Mouse (Mus musculus): ENCODE measurements around the gene Hs2st1. TPM values are rescaled to one million over a fixed set of nuclear protein-coding genes. Genes with fewer than 3 reads are reported as not detected.

Gene Hs2st1
- total RNA-seq, 2 experiments from 2014 or later, result 9.8 to 10.3 TPM

DNA sequence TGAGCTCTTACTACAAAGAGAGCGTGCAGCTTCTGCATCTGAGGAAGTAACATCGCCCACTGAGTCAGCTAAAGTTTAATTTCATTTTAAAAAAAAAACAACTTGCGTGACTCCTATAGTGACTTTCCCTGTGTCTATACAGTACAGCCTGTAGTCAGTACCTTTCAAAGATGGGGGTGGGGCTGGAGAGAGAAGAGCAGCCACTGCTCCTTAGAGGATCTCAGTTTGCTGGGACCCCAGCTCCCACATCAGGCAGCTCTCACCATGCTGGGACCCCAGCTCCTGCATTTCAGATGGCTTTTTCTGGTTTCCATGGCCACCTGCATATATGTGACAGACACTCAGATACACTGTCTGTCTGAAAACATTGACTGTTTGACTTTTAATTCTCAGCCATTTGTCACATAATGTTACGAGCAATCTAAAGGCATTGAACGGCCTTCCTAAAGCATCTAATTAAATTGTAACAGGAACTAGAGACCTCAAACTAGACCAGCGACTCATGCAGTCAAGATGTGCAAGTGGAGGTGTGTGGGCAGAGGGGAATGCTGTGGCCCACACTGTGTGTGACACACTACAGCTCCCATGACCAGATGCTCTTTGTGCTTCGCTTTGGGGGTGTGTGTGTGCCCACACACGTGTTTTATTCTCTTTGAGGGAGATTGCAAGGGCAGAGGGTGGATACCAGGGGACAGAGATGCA, 19.4 kb upstream of the Hs2st1 start:
- intact Hi-C loops (cut with DNase I), result no loop called here
- no peak for DNase-seq (ENCODE audit: low spot score)

DNA sequence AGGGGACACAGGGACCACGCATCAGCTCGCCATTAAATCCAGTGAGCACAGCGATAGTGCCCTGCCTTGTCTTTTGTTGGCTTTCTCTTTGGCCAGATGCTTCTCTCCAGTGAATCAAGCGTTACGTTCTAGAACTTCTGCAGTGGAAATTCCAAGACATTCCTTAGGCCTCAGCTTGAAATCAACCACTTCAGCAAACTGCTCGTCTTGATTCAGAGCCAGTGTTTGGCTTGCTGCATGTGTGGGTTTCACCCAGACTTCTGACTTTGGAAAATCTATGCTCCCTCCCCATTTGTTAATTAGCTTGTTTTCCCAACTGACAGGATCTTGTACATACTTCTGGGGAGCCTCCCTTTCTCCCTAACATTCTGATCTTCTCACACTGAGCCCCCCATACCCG, 16.8 kb upstream of the Hs2st1 start:
- intact Hi-C loops (cut with DNase I), result no loop called here
- no peak for DNase-seq (ENCODE audit: low spot score)

DNA sequence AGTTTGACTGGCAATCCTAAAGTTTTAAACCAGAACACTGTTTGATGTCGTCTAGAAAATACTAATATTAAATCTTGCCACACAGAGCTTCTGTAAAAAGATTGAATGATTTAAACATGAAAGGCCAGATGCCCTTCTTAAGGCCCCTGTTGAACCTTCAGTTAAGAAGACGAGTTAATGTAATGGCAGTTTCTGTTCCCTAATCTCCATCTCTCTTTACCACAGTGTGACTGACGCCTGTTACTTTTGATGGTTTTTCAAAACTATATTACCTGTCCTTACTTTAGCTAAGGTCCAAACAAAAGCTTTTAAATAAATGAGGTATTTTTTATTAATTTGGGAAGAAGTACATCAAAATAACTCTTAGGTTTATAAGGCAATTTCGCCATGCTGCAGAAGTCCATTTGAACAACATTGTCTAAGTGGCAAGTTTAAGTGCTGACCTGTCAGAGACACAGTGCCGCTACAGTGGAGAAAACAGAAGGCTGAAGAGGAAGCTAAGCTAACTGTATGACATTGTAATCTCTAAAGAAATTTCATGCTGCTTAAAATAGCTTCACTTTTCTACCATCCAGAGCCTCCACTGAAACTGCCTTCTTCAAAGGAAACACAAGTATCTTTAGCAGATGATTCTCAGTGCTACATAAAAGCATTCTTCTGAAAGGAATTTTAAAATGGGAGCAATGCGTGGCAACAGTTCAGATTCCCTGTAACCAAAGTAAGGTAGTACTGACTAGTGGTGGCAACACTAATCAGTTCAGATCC, 15.0 kb upstream of the Hs2st1 start:
- DNase-seq (ENCODE audit: low spot score), result no peak
- intact Hi-C loops (cut with DNase I), result no loop called here

DNA sequence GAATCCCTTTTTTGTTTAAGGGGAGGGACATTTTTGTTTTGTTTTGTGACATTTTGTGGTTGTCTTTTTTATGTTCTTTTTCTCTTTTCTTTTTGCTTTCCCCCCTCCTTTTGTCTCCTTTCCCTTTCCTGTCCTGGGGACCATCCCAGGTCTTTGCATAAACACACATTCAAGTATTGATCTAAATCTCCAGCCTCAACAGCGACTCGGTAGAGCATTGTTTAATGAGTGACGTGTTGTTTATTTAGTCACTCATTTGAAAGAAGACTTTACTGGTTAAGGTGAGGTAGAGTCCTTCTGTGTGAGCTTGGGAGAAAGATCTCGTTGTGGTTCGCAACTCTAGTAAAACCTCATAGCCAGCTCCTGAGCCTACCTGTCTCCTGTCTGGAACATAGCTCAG, 13.8 kb upstream of the Hs2st1 start:
- intact Hi-C loops (cut with DNase I), result no loop called here
- DNase-seq (ENCODE audit: low spot score), result no peak

DNA sequence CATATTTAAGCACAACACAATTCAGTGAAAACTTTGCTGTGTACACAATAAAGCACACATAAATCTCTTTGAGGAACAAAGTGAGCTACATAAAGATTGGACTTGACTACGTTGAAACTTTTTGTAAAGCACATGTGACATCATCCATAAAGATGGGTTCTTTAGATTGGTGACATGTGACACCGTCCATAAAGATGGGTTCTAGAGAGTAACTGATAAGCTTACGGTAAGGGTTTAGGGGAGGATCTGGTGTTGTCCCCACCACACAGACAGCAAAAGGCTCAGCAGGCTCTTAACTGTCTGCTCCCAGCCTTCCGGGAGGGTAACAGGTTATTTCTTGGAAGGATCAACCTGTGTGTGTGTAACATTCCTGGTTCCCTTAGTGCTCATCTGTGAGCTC, 12.3 kb upstream of the Hs2st1 start:
- intact Hi-C loops (cut with DNase I), result no loop called here
- DNase-seq (ENCODE audit: low spot score), result no peak

DNA sequence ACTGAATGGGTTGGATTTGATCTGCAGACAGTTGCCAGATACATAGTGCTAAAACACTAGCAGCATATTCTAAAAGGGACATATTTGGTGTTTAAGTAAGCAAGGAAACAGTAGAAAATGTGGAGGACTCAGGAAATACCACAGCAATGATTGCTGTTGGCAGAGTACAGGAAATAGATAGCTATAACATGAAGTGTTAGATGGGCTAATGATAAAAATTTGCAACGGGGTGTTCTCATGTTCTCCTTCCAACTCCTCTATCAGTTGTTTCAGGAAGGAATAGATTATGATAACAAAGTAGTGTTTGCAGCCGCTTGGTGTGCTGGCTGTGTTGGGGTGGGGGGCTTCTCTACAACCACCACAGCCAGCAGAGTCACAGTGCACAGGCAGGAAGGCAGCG, 11.9 kb upstream of the Hs2st1 start:
- intact Hi-C loops (cut with DNase I), result no loop called here
- no peak for DNase-seq (ENCODE audit: low spot score)

DNA sequence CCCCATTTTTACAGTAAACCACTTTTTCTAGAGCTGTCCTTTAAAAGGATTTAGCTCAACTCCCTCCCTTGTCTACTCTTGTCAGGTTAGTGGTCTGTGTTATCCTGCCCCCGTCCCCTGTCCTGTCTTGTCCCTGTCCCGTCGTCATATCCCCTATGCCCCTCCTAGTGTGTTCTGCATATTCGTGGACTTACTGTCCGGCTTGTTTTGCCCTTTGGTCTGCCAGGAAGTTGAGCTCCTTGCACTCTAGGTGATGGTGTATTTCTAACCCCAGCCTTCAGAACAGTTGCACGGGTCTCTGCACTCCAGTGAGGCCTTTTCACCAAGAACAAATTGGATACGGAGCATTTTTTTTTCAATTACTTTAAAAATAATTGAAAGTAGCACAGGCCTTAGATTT, 10.3 kb upstream of the Hs2st1 start:
- no peak for DNase-seq (ENCODE audit: low spot score)
- intact Hi-C loops (cut with DNase I), result no loop called here

DNA sequence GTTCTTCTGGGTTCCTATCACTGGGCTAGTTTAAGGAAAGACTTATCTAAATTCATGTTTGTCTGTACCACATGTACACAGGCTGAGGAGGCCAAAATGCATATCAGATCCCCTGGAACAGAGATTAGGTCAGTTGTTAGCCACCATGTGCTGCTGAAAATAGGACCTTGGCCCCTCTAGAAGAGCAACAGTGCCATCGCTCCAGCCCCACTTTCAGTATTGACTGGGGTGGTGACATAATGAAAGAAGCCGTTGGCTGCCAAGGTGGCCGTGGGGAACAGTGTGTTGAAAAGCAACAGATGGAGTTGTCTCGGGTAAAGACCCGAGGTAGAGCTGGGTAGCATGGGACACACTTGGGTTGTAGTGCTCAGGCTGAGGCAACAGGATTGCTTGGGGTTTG, 9.8 kb upstream of the Hs2st1 start:
- DNase-seq (ENCODE audit: low spot score), result no peak
- intact Hi-C loops (cut with DNase I), result no loop called here

DNA sequence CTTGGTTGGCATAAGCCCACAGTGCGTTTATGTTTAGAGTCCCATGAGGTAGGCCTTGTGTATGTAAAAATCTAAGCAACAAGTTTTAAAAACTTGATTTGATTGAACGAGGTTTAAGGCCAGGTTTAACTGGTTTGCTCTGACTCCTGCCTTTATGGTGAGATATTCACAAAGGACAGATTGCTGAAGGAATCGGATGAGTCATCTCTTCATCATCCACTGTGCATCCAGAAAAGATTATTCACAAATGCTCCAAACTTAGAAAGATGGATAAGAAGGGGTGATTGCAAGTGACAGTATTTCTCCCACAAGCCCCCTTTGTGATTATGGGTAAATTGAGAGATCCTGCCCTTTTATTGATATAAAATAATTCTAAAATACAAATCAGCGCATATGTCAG, 8.9 kb upstream of the Hs2st1 start:
- intact Hi-C loops (cut with DNase I), result no loop called here

DNA sequence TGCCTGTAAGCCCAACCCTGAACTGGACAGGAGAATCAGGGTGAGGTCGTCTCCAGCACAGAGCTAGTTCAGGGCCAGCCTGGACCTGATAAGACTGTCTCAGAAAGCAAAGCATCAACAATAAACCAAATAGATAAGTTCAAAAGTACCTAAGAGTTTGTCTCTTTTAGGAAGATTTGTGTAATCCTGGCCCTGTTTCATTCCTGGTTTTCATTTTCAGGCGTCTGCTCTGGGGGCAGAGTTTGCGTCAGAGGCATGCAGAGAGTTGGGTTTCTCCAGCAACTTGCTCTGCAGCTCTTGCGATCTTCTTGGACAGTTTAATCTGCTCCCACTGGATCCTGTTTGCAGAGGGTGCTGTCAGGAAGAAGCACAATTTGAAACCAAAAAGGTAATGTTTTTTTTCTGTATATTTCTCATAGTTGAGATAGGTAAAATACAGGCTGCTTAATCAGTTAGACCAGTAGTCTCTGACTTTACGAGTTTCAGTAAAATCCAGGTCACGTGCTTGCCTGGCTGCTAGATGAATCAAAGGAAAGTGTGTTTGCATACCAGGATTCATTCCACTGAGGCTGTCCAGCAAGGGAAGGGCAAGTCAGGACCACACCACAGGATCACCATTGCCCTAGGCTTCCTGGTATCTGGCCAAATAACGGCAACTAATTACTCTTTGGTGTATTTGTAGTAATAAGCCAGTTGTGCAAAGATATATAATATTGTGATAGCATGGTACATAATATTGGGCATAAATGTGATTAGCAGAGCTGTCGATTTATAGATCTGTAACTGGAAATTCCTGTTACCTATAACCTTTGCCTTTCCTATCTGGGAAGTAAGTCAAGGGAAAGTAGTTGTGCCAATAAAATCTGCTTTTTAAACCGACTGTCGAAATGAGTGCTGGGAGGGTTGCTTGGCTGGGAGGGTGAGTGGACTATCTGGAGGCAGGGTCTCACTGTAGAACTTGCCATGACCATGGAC, 7.7 kb upstream of the Hs2st1 start:
- DNase-seq (ENCODE audit: low spot score), result no peak
- intact Hi-C loops (cut with DNase I), result no loop called here

More for the DNA sequence above, 8.9 kb upstream of the Hs2st1 start:
- no peak for DNase-seq (ENCODE audit: low spot score)

DNA sequence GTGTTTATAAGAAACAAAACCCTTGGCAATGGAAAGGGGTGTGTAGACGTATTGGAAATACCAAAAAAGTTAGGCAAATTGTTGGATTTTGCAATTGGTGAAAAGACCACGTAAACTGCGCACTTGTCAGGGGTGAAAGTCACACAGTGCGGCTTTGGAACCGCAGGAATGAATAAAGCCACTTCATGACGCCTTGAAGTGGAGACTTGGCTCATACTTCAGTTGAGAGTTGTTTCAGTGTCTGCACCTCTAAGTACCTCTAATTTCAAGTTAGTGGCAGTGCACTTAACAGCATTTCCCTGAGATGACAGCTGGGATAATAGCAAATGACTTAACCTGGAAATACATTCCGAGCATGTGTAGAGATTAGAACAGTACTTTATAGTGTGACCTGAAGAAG, 4.3 kb upstream of the Hs2st1 start:
- DNase-seq (ENCODE audit: low spot score), result no peak
- intact Hi-C loops (cut with DNase I), result loop anchor here (5.0 kb wide), 1 partner anchor 43 kb away; no protein-coding TSS in a partner anchor

DNA sequence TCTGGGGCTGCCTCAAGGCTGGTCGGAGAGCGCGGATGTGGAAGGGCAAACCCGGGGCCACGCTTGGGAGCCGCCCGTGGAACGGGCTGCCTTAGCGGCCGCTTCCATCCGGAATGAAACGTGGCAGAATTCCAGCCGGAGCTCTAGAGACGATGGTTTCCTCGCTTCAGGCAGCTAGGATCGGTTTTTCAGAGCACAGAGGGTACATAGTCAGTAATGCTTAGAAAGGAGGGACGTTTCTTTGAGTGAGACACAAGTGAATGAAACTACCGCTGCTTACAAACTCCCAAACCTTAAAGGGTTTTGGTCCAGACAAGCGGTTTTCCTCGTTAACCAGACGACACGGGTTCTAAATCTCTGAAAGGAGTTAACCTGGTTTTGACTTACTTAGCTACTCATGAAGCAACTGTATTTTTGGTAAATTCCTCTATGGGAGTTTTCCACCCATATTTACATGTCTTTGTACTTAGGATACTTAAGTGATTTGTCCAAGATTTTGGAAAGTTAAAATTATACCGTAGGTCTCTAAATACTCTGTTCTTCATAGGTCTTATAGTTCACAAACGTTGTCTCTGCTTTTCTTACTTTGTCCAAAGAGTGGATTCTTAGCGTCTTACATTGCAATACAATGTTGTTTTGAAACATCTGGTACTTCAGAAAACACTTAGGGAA, 971 bp upstream of the Hs2st1 start:
- intact Hi-C loops (cut with DNase I), result loop anchor here (2.0 to 5.0 kb wide), 2 partner anchors 46 to 150 kb away; partner anchors contain the start of gene Sh3glb1
- DNase-seq (ENCODE audit: low spot score), result no peak

DNA sequence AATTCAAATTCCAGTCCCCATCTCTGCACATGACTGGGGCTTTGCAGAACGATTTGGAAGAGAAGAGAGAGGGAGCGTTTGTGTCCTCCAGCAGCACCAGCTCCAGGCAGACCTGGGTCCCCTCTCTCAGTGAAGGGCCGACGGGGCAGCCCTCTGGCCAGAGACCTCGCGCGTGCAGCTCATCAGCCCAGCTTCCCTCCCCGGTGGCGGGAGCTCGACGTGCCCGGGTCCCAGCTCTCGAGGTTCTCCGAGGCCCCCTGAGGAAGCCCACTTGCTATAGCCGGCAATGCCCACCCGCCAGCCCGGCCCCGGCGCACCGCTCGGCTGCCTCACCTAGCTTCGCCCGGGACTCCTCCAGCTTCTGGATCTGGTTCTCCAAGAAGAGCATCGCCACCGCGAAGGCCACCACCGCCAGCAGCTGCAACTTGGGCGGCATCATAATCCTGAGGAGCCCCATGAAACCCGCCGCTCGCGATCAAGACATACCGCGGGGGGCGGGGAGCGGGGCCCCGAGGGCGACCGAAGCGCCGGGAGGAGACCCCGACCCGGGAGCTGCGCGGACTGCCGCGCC, 495 bp downstream of the Hs2st1 start:
- intact Hi-C loops (cut with DNase I), result loop anchor here (5.0 kb wide), 3 partner anchors 37 to 123 kb away; no protein-coding TSS in a partner anchor
- peak; percentile 9 for DNase-seq (ENCODE audit: low spot score)

DNA sequence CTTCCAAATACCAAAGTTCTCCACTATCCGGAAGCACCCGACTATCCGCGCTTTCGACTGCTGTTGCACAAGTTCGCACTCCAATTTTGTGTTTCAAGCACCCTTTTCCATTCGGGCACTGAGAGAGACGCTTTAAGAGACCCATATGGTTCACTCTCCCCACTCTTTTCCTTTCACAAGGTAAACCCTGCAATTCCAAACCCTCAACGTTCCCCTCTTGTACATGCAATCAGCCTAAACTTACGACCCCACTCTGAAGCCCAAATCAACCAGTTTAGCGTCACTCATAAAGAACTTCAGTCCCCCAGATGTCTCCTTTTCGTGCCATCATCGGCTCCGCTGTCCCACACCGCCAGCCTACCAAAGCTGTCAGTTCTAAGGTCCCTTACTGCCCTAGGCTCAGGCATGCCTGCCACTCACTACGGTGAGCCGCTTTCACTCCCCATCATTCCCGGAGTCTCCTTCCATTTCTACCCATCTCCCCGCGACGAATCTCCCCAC, 1.1 kb downstream of the Hs2st1 start:
- DNase-seq (ENCODE audit: low spot score), result no peak
- intact Hi-C loops (cut with DNase I), result loop anchor here (5.0 kb wide), 3 partner anchors 37 to 123 kb away; no protein-coding TSS in a partner anchor

DNA sequence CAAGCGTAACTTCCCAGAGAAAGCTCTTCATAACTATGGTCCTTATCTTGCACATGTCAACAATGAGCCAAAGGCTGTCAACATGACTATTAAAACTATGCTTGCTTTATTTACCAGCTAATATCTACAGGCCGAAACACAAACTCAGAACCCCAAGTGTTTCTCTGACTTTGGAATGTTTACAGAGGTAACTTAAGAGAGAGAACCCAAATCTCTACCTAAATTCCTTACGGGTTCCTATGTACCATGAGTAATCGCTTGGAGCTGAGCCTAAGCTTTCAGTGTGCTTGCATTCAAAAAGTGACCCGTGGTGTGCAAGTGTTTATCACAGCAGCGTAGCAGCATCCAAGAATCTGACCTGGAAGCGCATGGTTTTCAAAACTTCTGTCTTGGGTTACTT, 4.8 kb downstream of the Hs2st1 start:
- intact Hi-C loops (cut with DNase I), result loop anchor here (5.0 kb wide), 3 partner anchors 33 to 127 kb away; no protein-coding TSS in a partner anchor
- DNase-seq (ENCODE audit: low spot score), result no peak

DNA sequence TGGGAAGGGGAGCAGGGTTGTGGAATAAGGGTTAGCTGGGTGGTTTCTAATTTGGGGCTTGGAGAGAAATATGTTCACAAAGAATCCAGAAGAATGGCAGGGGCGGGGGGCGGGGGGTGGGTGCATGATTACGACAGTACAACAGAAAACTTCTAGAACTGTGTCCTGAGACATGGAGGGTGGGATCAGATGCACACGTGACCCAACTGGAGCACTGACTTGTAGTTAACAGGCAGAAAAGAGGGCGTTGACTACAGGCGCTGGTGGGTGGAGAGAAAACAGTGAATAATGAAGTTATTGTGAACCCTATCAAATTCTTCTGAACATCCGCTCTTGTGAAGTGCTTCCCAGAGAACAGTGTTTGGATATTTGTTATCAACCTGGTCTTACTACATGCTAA, 6.1 kb downstream of the Hs2st1 start:
- DNase-seq (ENCODE audit: low spot score), result no peak
- intact Hi-C loops (cut with DNase I), result no loop called here

DNA sequence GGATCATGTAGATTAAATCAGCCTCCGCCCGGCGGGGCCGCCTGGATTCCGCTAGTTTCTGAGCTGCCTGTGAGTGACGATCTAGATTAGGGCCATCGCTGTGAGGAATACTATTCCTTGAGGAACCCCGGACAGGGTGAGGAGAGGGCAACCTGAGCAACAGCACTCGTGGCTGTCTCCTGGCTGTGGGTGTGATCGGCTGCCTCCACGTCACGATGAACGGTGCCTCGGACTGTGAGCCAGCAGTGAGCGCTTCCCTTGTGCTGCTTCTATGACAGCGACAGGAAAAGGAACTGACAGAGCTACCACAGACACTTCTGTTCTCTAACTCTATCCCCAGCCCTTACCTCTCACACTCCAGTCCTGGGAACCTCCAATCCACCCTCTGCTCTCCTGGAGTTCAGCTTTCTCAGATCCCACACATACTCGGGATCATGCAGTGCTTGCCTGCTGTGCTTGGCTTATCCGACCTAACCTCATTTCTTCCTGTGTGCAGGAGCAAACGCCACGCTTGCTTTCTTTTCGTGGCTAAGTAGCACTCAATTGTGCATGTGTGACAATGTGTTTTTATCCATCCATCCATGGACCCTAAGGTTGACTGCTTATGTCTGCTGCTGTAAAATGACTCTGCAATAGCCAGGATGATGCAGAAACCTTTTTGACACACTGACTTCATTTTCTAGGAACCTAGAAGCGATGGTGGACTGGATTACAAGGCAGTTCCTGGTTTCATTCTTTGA, 8.3 kb downstream of the Hs2st1 start:
- DNase-seq (ENCODE audit: low spot score), result no peak
- intact Hi-C loops (cut with DNase I), result no loop called here

DNA sequence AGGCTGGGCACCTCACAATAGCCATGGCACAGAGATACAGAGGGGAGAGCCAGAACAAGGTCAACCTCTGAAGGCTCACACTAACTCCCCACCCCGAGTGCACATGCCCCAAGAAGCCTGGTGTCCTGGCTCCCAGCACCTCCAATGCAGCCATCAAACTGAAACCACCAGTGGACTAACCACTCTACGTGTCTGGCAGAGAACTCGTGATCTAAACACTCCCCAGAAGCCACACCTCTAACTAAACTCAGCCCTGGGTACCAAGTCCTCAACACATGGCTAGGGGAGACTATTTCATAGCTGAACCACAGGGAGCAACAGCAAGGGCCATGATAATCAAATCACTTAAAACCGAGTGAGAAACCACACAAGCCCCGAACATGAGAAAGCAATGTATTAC, 11.7 kb downstream of the Hs2st1 start:
- intact Hi-C loops (cut with DNase I), result no loop called here
- DNase-seq (ENCODE audit: low spot score), result no peak
